Mouse (Mus musculus) stomach, embryonic 15.5 days (tissue): ENCODE data around the gene Farsa. TPM values are rescaled to one million over a fixed set of nuclear protein-coding genes. Genes with fewer than 3 reads are reported as not detected.
A peak's percentile ranks its signal among the peaks of the same experiment; 100 is the strongest.

Experiments used
- ATAC-seq: fragments of 200-750 bp; cut with Nextera tagmentation; 2 replicates; pipeline ENCODE4 v1.8.0; 2017; ENCODE audit warnings: low read depth, moderate number of reproducible peaks, moderate TSS enrichment; ENCODE audit not compliant: insufficient read depth, low FRiP score
- H3K27ac ChIP-seq: fragments of 300-500 bp; sonication (generic); 2 replicates; pipeline ENCODE4 v1.5.1; 2015; ENCODE audit warnings: mild to moderate bottlenecking, inconsistent platforms
- H3K27me3 ChIP-seq: fragments of 300-500 bp; sonication (generic); replicated peaks from 2 replicates; pipeline ENCODE4 v1.6.1; 2015; ENCODE audit warnings: inconsistent platforms
- H3K36me3 ChIP-seq: fragments of 300-500 bp; sonication (generic); 2 replicates; pipeline ENCODE4 v1.6.1; 2015; ENCODE audit warnings: inconsistent platforms
- H3K4me1 ChIP-seq: fragments of 300-500 bp; sonication (generic); 2 replicates; pipeline ENCODE4 v1.6.1; 2015; ENCODE audit warnings: inconsistent platforms
- H3K4me2 ChIP-seq: fragments of 300-500 bp; sonication (generic); 2 replicates; pipeline ENCODE4 v1.6.1; 2015; ENCODE audit warnings: mild to moderate bottlenecking, inconsistent platforms
- H3K4me3 ChIP-seq: fragments of 300-500 bp; sonication (generic); replicated peaks from 2 replicates; pipeline ENCODE4 v1.5.1; 2015; ENCODE audit warnings: inconsistent platforms
- H3K9ac ChIP-seq: fragments of 300-500 bp; sonication (generic); 2 replicates; pipeline ENCODE4 v1.6.1; 2015; ENCODE audit warnings: inconsistent platforms
- H3K9me3 ChIP-seq: fragments of 300-500 bp; sonication (generic); 2 replicates; pipeline ENCODE4 v1.6.1; 2016; ENCODE audit warnings: inconsistent platforms
- WGBS: fragments of 180-500 bp; shearing (Covaris S2); methylation state at CpG from one replicate; pipeline ENCODE4 v1.1.7; 2015; 5-methylcytosine and 5-hydroxymethylcytosine counted together
- polyA plus RNA-seq: library from polyadenylated mRNA; unstranded; fragments of >200 nt; fragmentation: Nextera tagmentation; extraction: Ambion mirVana; gene quantifications from 2 replicates; pipeline ENCODE4 v1.2.1, GENCODE M21; 2015

The Farsa gene
- polyA plus RNA-seq, 1 experiment from 2014 or later = 90.1 TPM

DNA sequence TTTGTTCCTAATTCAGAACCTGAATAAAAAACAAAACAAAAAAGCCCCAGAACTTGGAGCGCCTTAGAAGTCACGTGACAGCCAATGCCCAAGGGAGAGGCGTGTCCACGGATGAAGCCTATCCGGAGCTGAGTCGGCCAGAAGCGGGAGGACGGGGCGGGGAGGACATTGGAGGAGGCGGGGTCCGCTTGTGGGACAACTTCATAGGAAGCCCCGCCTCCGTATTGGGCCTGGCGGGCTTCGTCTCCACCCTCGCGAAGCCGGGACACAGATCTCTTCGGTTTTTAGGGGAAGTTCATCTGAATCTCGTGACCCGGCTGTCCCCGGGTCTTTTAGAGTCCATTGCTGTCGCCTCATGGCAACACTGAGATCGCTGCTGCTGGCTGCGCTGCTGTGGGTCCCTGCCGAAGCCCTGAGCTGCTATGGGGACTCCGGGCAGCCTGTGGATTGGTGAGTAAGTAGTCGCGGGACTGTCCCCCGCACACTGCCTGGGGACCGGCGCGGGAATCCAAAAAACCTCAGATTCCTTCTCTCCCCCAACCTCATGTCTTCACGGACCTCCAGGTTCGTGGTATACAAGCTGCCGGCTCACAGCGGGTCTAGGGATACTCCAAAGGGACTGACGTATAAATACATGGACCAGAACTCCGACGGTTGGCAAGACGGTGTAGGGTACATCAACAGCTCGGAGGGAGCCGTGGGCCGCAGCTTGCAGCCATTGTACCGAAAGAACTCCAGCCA is 51.8 kb downstream of the Farsa start, which contains the start of gene Dnase2a:
Dnase2a (plus strand) TSS at position 140 of the 741 bp plus-strand sequence.
- Histone ChIP-seq H3K9me3 (no peaks in the 10 kb centered on the region), H3K9ac (peak within 1 kb of the TSS; percentile 71), H3K4me3 (peak within 1 kb of the TSS; percentile 59), H3K36me3 (no peaks in the 10 kb centered on the region), H3K27ac (no peak within 1 kb of the TSS), H3K27me3 (peaks cover 27% of the 10 kb centered on the region), H3K4me1 (peaks cover 17% of the 10 kb centered on the region), H3K4me2 (peak within 1 kb of the TSS; percentile 92)
- peak; percentile 92 for ATAC-seq
- under 1% methylated on average over 45 of the region's 45 CpGs for WGBS

GRCm38 (mm10) chr8:84909162-84909767 is 52.5 kb downstream of the Farsa start:
- no peak overlapping the region for H3K27ac ChIP-seq
- peaks cover 27% of the 10 kb centered on the region for H3K27me3 ChIP-seq
- H3K4me3 ChIP-seq = peak overlapping the region; percentile 59
- 48% methylated on average over 20 of the region's 20 CpGs for WGBS
- no peaks in the 10 kb centered on the region for H3K36me3 ChIP-seq
- H3K9me3 ChIP-seq = peaks cover 3% of the 10 kb centered on the region; the same call in 1 of the 2 replicates
- peak overlapping the region; percentile 71 for H3K9ac ChIP-seq
- no peak; the same call in 1 of the 2 replicates for ATAC-seq
- H3K4me2 ChIP-seq = peak overlapping the region; percentile 92
- H3K4me1 ChIP-seq = peaks cover 15% of the 10 kb centered on the region

- 69% methylated on average over 5 of the region's 5 CpGs for WGBS
- no peak overlapping the region for H3K9ac ChIP-seq
- no peak overlapping the region for H3K4me3 ChIP-seq
- H3K4me2 ChIP-seq = no peak overlapping the region
- no peaks in the 10 kb centered on the region for H3K36me3 ChIP-seq
- ATAC-seq = no peak
- no peak overlapping the region for H3K27ac ChIP-seq
- H3K27me3 ChIP-seq = peaks cover 27% of the 10 kb centered on the region
- peaks cover 15% of the 10 kb centered on the region for H3K4me1 ChIP-seq
- H3K9me3 ChIP-seq = peaks cover 3% of the 10 kb centered on the region; the same call in 1 of the 2 replicates
These were observed 53.2 kb downstream of the Farsa start for GRCm38 (mm10) chr8:84909949-84910348.

DNA sequence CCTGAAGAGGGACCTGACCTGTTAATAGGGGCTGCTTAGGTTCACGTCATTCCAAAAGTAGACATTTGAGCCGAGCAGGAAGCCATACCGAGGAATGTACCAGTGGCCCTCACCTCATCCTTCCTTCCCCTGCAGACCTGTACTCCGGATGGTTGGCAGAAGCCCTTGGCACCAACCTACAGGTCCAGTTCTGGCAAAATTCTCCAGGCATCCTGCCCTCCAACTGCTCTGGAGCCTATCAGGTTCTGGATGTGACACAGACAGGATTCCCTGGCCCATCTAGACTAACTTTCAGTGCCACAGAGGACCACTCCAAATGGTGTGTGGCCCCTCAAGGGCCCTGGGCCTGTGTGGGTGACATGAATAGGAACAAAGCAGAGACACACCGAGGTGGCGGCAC is 53.8 kb downstream of the Farsa start:
- Histone ChIP-seq H3K4me1 (peaks cover 15% of the 10 kb centered on the region), H3K27ac (no peak overlapping the region)

GRCm38 (mm10) chr8:84911854-84912253 is 55.1 kb downstream of the Farsa start:
- Histone ChIP-seq H3K4me3 (no peak overlapping the region), H3K27ac (no peak overlapping the region), H3K4me1 (peaks cover 15% of the 10 kb centered on the region), H3K9me3 (peaks cover 3% of the 10 kb centered on the region; the same call in 1 of the 2 replicates), H3K9ac (no peak overlapping the region), H3K36me3 (no peaks in the 10 kb centered on the region), H3K27me3 (peaks cover 27% of the 10 kb centered on the region), H3K4me2 (peak overlapping the region; percentile 93; the same call in 1 of the 2 replicates)
- ATAC-seq = no peak
- WGBS = 86% methylated on average over 9 of the region's 9 CpGs

More for the DNA sequence above, 53.8 kb downstream of the Farsa start:
- Histone ChIP-seq H3K4me2 (no peak overlapping the region), H3K4me3 (no peak overlapping the region), H3K9ac (no peak overlapping the region), H3K27me3 (peaks cover 27% of the 10 kb centered on the region), H3K9me3 (peaks cover 3% of the 10 kb centered on the region; the same call in 1 of the 2 replicates), H3K36me3 (no peaks in the 10 kb centered on the region)
- no peak for ATAC-seq
- 83% methylated on average over 6 of the region's 6 CpGs for WGBS

- H3K9me3 ChIP-seq = peaks cover 3% of the 10 kb centered on the region; the same call in 1 of the 2 replicates
- peak overlapping the region; percentile 48 for H3K4me3 ChIP-seq
- 23% methylated on average over 27 of the region's 27 CpGs for WGBS
- H3K27ac ChIP-seq = no peak overlapping the region
- no peak overlapping the region for H3K9ac ChIP-seq
- H3K36me3 ChIP-seq = no peaks in the 10 kb centered on the region
- H3K4me2 ChIP-seq = peak overlapping the region; percentile 93
- peaks cover 15% of the 10 kb centered on the region for H3K4me1 ChIP-seq
- no peak for ATAC-seq
- H3K27me3 ChIP-seq = peaks cover 27% of the 10 kb centered on the region
These were observed 55.6 kb downstream of the Farsa start for GRCm38 (mm10) chr8:84912391-84912790.

DNA sequence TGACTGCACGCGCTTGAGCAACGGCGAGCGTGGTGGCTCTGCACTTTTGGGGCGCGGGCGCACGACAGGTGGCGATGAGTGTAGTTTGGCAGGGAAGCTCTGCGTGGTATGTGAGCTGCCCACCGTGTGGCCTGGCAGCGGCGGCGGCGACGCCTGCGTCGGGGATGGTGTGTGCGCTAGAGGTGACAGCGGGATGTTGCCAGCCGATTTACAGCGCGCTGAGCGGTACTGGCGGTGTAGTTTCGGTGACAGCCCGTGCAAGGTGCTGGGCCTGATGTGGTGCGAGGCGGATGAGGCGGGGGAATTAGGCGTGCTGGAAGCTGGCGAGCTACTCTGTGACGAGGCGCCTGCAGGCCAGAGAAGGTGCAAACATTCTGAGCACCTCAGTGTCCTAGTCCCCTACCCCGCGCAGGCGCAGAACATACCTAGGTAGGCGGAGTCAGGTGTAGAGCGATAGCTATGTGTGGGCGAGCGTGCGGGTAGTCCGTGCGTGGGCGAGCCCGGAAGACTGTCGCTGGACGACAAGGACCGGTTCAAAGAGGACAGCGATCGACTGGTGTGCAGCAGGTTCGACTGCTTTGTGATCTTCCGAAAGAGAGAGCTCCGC is 56.2 kb downstream of the Farsa start:
- Histone ChIP-seq H3K9ac (0 out of 2 replicates have a peak overlapping the region, but pooled peaks have one; percentile 3), H3K4me3 (peak overlapping the region; percentile 48), H3K4me1 (peaks cover 15% of the 10 kb centered on the region), H3K27me3 (peaks cover 27% of the 10 kb centered on the region), H3K4me2 (peak overlapping the region; percentile 93), H3K36me3 (no peaks in the 10 kb centered on the region), H3K27ac (no peak overlapping the region; the same call in 1 of the 2 replicates), H3K9me3 (peaks cover 3% of the 10 kb centered on the region; the same call in 1 of the 2 replicates)
- peak; percentile 74 for ATAC-seq
- 1% methylated on average over 55 of the region's 55 CpGs for WGBS

DNA sequence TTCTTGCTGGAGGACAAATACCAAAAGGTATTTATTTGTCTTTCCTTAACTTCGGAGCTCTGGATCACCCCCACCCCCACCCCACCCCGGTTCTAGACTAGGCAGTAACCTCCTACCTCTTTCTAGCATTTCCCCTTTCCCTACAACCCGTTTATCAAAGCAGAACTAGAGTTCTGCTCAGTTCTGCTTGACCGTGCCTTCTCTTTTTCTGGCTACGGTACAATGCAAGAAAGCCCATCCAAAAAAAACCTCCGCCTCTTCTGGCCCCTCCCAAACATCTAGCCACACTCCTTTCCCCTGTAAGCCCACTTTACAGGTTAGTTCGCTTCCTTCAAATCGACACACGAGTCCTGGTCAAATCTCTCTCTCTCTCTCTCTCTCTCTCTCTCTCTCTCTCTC is 56.7 kb downstream of the Farsa start:
- Histone ChIP-seq H3K4me3 (peak overlapping the region; percentile 48), H3K9ac (no peak overlapping the region), H3K36me3 (no peaks in the 10 kb centered on the region), H3K4me1 (peaks cover 15% of the 10 kb centered on the region), H3K27me3 (peaks cover 27% of the 10 kb centered on the region), H3K9me3 (peaks cover 3% of the 10 kb centered on the region; the same call in 1 of the 2 replicates), H3K27ac (no peak overlapping the region; the same call in 1 of the 2 replicates), H3K4me2 (peak overlapping the region; percentile 93)
- ATAC-seq = no peak
- WGBS = 10% methylated on average over 9 of the region's 9 CpGs

DNA sequence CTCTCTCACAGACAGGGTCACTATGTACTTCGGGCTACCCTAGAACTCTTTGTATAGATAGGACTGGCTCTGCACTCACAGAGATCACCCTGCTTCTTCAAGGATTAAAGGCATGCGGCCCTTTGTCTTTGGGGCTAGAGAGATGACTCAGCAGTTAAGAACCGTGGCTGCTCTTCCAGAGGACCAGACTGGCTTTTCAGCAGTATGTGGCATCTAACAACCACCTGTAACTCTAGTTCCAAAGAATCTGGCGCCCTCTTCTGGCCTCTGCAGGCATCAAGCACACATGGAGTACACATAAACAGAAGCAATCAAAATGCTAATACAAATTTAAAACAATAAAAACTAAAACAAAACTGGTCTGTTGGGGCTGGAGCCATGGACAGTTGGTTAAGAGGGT is 57.2 kb downstream of the Farsa start:
- ATAC-seq = no peak
- peak overlapping the region; percentile 93 for H3K4me2 ChIP-seq
- H3K27ac ChIP-seq = no peak overlapping the region
- H3K4me1 ChIP-seq = peaks cover 12% of the 10 kb centered on the region
- WGBS = 34% methylated on average over 4 of the region's 4 CpGs
- no peak overlapping the region for H3K9ac ChIP-seq
- H3K4me3 ChIP-seq = no peak overlapping the region
- H3K27me3 ChIP-seq = peaks cover 27% of the 10 kb centered on the region
- H3K9me3 ChIP-seq = peaks cover 3% of the 10 kb centered on the region; the same call in 1 of the 2 replicates
- no peaks in the 10 kb centered on the region for H3K36me3 ChIP-seq

DNA sequence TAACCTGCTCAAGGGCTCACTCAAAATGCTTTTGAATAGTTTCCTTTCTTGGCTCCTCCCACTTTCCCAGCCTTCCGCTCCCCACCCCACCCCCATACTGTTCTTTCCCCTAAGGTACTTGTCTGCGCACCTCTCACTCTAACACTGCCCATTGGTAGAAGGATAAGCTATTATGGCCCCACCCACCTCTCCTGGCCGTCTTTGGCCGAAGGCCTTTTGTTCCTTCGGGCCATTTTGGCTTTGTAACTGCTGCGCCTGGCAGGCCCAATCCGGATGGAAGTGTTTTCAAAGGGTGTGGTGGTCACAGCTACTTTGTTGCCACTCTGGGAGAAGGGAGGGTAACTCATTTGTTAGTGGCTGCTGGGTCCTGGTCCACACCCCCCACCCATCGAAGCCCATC is 58.5 kb downstream of the Farsa start:
- Histone ChIP-seq H3K4me3 (no peak overlapping the region), H3K27ac (no peak overlapping the region), H3K9me3 (peaks cover 3% of the 10 kb centered on the region; the same call in 1 of the 2 replicates), H3K27me3 (peaks cover 23% of the 10 kb centered on the region), H3K4me1 (peaks cover 5% of the 10 kb centered on the region), H3K9ac (no peak overlapping the region), H3K4me2 (no peak overlapping the region), H3K36me3 (no peaks in the 10 kb centered on the region)
- ATAC-seq = no peak
- WGBS = 78% methylated on average over 8 of the region's 8 CpGs

DNA sequence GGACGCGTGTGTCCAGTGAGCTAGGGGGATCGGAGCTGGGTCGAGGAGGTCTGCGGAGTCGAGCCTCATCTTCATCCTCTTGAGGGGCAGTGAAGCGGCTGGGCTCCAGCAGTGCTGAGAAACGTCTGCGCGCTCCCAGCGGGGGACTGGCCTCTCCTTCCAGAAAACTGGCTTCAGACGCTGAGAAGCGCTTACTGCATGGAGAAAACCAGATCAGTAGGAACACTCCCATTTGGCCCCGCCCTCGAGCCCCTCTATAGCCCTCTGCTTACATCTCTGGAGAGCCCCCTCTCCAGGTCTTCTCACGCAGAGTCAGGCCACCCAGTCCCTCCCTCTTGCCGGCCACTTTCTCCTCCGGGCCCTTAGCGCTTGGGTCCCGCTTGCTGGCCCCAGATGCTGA is 61.0 kb downstream of the Farsa start:
- Histone ChIP-seq H3K4me3 (no peak overlapping the region), H3K27me3 (peaks cover 4% of the 10 kb centered on the region), H3K36me3 (no peaks in the 10 kb centered on the region), H3K9me3 (peaks cover 3% of the 10 kb centered on the region; the same call in 1 of the 2 replicates), H3K9ac (no peak overlapping the region), H3K4me1 (peaks cover 3% of the 10 kb centered on the region), H3K4me2 (no peak overlapping the region), H3K27ac (no peak overlapping the region)
- WGBS = 35% methylated on average over 20 of the region's 20 CpGs
- no peak for ATAC-seq
